Mouse (Mus musculus) G1E (cell line): Measurements from ENCODE around the gene Zfp984.

Experiments
- CTCF ChIP-seq: IDR thresholded peaks from 2 replicates; pipeline ENCODE4 v1.5.1; 2012; ENCODE audit warnings: low read depth, low read length, inconsistent platforms, mixed read lengths
- GATA1 ChIP-seq: IDR thresholded peaks from 2 replicates; pipeline ENCODE4 v1.6.1; 2012; ENCODE audit warnings: borderline replicate concordance, low read length, inconsistent platforms, mixed read lengths

- TF ChIP-seq CTCF: no peak
- TF ChIP-seq GATA1: no peak
Observed at GRCm38 (mm10) chr4:147813249-147813765, 3.7 kb upstream of the Zfp984 start.
